Mouse (Mus musculus) heart, adult 2 months (tissue): Measurements from ENCODE around the gene Prr15.

Experiments used
- CTCF ChIP-seq: fragments of 200-600 bp; IDR thresholded peaks from 2 replicates; pipeline ENCODE4 v1.8.1; 2022; ENCODE audit warnings: antibody characterized with exemption, mild to moderate bottlenecking, moderate library complexity
- EP300 ChIP-seq: fragments of 200-500 bp; IDR thresholded peaks from 2 replicates; pipeline ENCODE4 v1.6.1; 2011; ENCODE audit warnings: low read depth, low read length, control low read depth; ENCODE audit not compliant: insufficient read depth
- POLR2A ChIP-seq: fragments of 200-500 bp; IDR thresholded peaks from 2 replicates; pipeline ENCODE4 v1.6.1; 2011; ENCODE audit warnings: mild to moderate bottlenecking, low read depth, low read length, control low read depth; ENCODE audit not compliant: insufficient read depth

- TF ChIP-seq CTCF (no peak), POLR2A (no peak), EP300 (no peak)
Measured at GRCm38 (mm10) chr6:54364406-54365136, 38.9 kb downstream of the Prr15 start.
